31 mouse cellular contexts compared by ENCODE assay signal in the genomic region with DNA sequence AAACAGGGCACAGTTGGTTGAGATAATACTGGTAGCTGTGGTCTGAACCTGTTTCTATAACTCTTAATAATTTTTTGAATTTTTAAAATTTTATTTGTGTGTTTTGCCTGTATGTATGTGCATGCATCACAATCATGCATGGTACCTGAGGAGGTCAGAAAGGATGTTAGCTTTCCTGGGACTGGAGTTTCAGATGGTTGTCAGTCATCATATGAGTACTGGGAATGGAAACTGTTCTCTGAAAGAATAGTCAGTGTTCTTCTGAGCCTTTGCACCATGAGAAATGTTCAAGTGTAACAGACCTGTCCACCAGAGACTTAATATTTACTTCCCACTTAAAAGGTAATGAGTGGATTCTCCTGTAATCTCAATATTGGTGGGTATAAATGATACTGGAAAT.
"Had no signal": no experiment of that assay in that cellular context is flagged by ENCODE, and none has a peak within 500 bp of the region (broad histone marks: within the 10 kb centered on the region; RNA-seq: fewer than 3 reads in every experiment).

No protein-coding gene starts in this region.

- ATAC-seq: lung, postnatal 0 days; midbrain, embryonic 13.5 days; midbrain, embryonic 15.5 days; midbrain, embryonic 16.5 days had no signal

- H3K27ac ChIP-seq: left cerebral cortex, adult 2 months; limb, embryonic 10.5 days; limb, embryonic 12.5 days; limb, embryonic 13.5 days; limb, embryonic 15.5 days; liver, embryonic 13.5 days; liver, embryonic 14.5 days; liver, embryonic 15.5 days; lung, embryonic 15.5 days; macrophage; midbrain, embryonic 10.5 days; midbrain, embryonic 12.5 days; midbrain, embryonic 13.5 days; midbrain, embryonic 15.5 days; neural tube, embryonic 12.5 days had no signal

- H3K36me3 ChIP-seq: limb, embryonic 15.5 days; liver, embryonic 13.5 days; liver, embryonic 15.5 days; midbrain, embryonic 15.5 days; neural tube, embryonic 12.5 days had no signal

- H3K9ac ChIP-seq: limb, embryonic 12.5 days; limb, embryonic 13.5 days; limb, embryonic 15.5 days; liver, embryonic 13.5 days; liver, embryonic 14.5 days; liver, embryonic 15.5 days; lung, embryonic 14.5 days; lung, embryonic 15.5 days; midbrain, embryonic 12.5 days; midbrain, embryonic 13.5 days; midbrain, embryonic 15.5 days; neural tube, embryonic 12.5 days had no signal

- H3K4me2 ChIP-seq: limb, embryonic 12.5 days; limb, embryonic 13.5 days; limb, embryonic 15.5 days; liver, embryonic 11.5 days; liver, embryonic 13.5 days; liver, embryonic 15.5 days; lung, embryonic 14.5 days; lung, embryonic 15.5 days; midbrain, embryonic 11.5 days; midbrain, embryonic 12.5 days; midbrain, embryonic 13.5 days; midbrain, embryonic 15.5 days; neural tube, embryonic 12.5 days had no signal

- DNase-seq: left cerebral cortex, postnatal 4 days; liver; liver, embryonic 13.5 days; lung, adult 18-20 months; lung, adult 2 months; lung, embryonic 14.5 days; lung, postnatal 10 days; lung, postnatal 14 days; lung, postnatal 36 days; lung, postnatal 4 days; midbrain, embryonic 14.5 days had no signal

- H3K4me3 ChIP-seq: left cerebral cortex, adult 2 months; limb, embryonic 10.5 days; limb, embryonic 12.5 days; limb, embryonic 13.5 days; limb, embryonic 15.5 days; liver, embryonic 13.5 days; liver, embryonic 15.5 days; lung, embryonic 15.5 days; megakaryocyte, embryonic 14.5 days; midbrain, embryonic 10.5 days; midbrain, embryonic 12.5 days; midbrain, embryonic 13.5 days; midbrain, embryonic 15.5 days; myocyte; neural tube, embryonic 12.5 days had no signal

- H3K4me1 ChIP-seq: limb, embryonic 10.5 days; limb, embryonic 12.5 days; limb, embryonic 13.5 days; limb, embryonic 15.5 days; lung, embryonic 15.5 days; midbrain, embryonic 10.5 days; midbrain, embryonic 12.5 days; midbrain, embryonic 13.5 days; midbrain, embryonic 15.5 days; neural tube, embryonic 12.5 days had no signal

- H3K9me3 ChIP-seq: limb, embryonic 10.5 days; limb, embryonic 15.5 days; liver, embryonic 15.5 days; megakaryocyte, embryonic 14.5 days; midbrain, embryonic 15.5 days; neural tube, embryonic 12.5 days had no signal

- H3K27me3 ChIP-seq: limb, embryonic 12.5 days; limb, embryonic 13.5 days; limb, embryonic 15.5 days; liver, embryonic 13.5 days; liver, embryonic 15.5 days; lung, embryonic 15.5 days; megakaryocyte, embryonic 14.5 days; midbrain, embryonic 12.5 days; midbrain, embryonic 13.5 days; midbrain, embryonic 15.5 days; neural tube, embryonic 12.5 days had no signal
